In genomic region chr11:62457241-62457890, GRCm38 (mm10) we compare ENCODE assay signal across 8 mouse cellular contexts. TPM values are rescaled to one million over a fixed set of nuclear protein-coding genes. Genes with fewer than 3 reads are reported as not detected.
A peak's percentile ranks its signal among the peaks of the same experiment; 100 is the strongest.
DNase-seq lines count a peak whose midpoint lies in the region; ATAC-seq lines count a peak whose summit lies in the region.

No protein-coding gene starts in this region.

- no peaks in the 10 kb centered on the region for H3K27me3 ChIP-seq in heart, embryonic 14.5 days (ENCODE audit: control insufficient read depth, insufficient read depth, low read length)
- H3K27me3 ChIP-seq in liver, embryonic 12.5 days (replicated peaks): no peaks in the 10 kb centered on the region
- no peaks in the 10 kb centered on the region for H3K27me3 ChIP-seq in splenic B cell, adult 2 months (ENCODE audit: control insufficient read depth, insufficient read depth, low read length, poor library complexity, severe bottlenecking)

- no peaks in the 10 kb centered on the region for H3K36me3 ChIP-seq in heart, embryonic 14.5 days (ENCODE audit: control insufficient read depth, insufficient read depth, low read length)
- H3K36me3 ChIP-seq in liver, embryonic 12.5 days: peaks cover 15% of the 10 kb centered on the region
- H3K36me3 ChIP-seq in splenic B cell, adult 2 months (ENCODE audit: control insufficient read depth, insufficient read depth, low read length, poor library complexity, severe bottlenecking): no peaks in the 10 kb centered on the region

- H3K27ac ChIP-seq in brown adipose tissue, adult 24 weeks (replicated peaks; ENCODE audit: low read depth, low read length): peak overlapping the region; percentile 96
- peak overlapping the region; percentile 98 to 100 for H3K27ac ChIP-seq in heart, embryonic 14.5 days (replicated peaks in 1 of 2; ENCODE audit: control insufficient read depth in 1 of 2, insufficient read depth in 1 of 2, low read depth in 2 of 2, low read length in 2 of 2)
- peak overlapping the region; percentile 98 for H3K27ac ChIP-seq in liver, embryonic 12.5 days

- H3K4me2 ChIP-seq in heart, embryonic 14.5 days (ENCODE audit: low read length): peak overlapping the region; percentile 93
- H3K4me2 ChIP-seq in liver, embryonic 12.5 days: peak overlapping the region; percentile 97

- H3K9me3 ChIP-seq in heart, embryonic 14.5 days (ENCODE audit: control insufficient read depth, low read length): no peaks in the 10 kb centered on the region
- H3K9me3 ChIP-seq in liver, embryonic 12.5 days (replicated peaks): no peaks in the 10 kb centered on the region

- 0 out of 2 replicates have a peak, but pooled peaks cover 3% of the 10 kb centered on the region for H3K4me1 ChIP-seq in brown adipose tissue, adult 24 weeks (ENCODE audit: control insufficient read depth, insufficient read depth, insufficient read length, low read length)
- H3K4me1 ChIP-seq in heart, embryonic 14.5 days (ENCODE audit: control insufficient read depth in 2 of 2, insufficient read depth in 2 of 2, low read length in 2 of 2): peaks cover 0 to 14% of the 10 kb centered on the region in 2 experiments; a peak in 2 of 4 replicates
- H3K4me1 ChIP-seq in liver, embryonic 12.5 days: peaks cover 50% of the 10 kb centered on the region

- peak; percentile 57 for DNase-seq in fibroblast of lung, adult 2 months (ENCODE audit: low read depth)
- peak; percentile 93 for DNase-seq in kidney, postnatal 14 days
- DNase-seq in naive thymus-derived CD4-positive, alpha-beta T cell, adult 2 months (ENCODE audit: low read depth): peak; percentile 93
- DNase-seq in splenic B cell, adult 2 months (ENCODE audit: low read depth, low spot score): peak; percentile 91

- ATAC-seq in CD4-positive, CD25-positive, alpha-beta regulatory T cell, adult 4 months: peak; percentile 88
- peak; percentile 93 for ATAC-seq in heart, embryonic 14.5 days (ENCODE audit: insufficient number of reproducible peaks, insufficient read depth, low FRiP score, low read depth)
- peak; percentile 92 for ATAC-seq in liver, embryonic 12.5 days

- peak overlapping the region; percentile 94 for H3K4me3 ChIP-seq in brown adipose tissue, adult 24 weeks (ENCODE audit: insufficient read depth, low read depth, low read length)
- peak overlapping the region; percentile 96 to 98 for H3K4me3 ChIP-seq in heart, embryonic 14.5 days (ENCODE audit: control insufficient read depth in 1 of 2, insufficient read depth in 1 of 2, low read depth in 1 of 2, low read length in 2 of 2)
- H3K4me3 ChIP-seq in liver, embryonic 12.5 days: peak overlapping the region; percentile 95

- H3K9ac ChIP-seq in heart, embryonic 14.5 days (ENCODE audit: low read length): peak overlapping the region; percentile 99
- H3K9ac ChIP-seq in liver, embryonic 12.5 days: peak overlapping the region; percentile 99

- WGBS in heart, embryonic 14.5 days: under 1% methylated on average over 60 of the region's 73 CpGs
- WGBS in liver, embryonic 12.5 days (ENCODE audit: insufficient replicate concordance): under 1% methylated on average over 73 of the region's 73 CpGs

RNA-seq across cellular contexts. Expression of gene Pigl, which starts 0.9 kb away (rescaled TPM):
- 10 to 100 TPM in 1 of 2 experiments, 1 to 10 TPM in 1; 9.2 to 13.9 TPM for polyA plus RNA-seq in CD4-positive, CD25-positive, alpha-beta regulatory T cell, adult 4 months (2017; shearing (Covaris generic))
- 4.2 and 4.7 TPM in 2 replicates for polyA plus RNA-seq in brown adipose tissue, adult 24 weeks (2012; ENCODE audit: insufficient read depth, insufficient read length, missing spikeins)
- 7.4 and 8.3 TPM in 2 replicates for polyA plus RNA-seq in heart, embryonic 14.5 days (2014; fragmentation: Nextera tagmentation; extraction: Ambion mirVana)
- polyA plus RNA-seq in liver, embryonic 12.5 days (2016; fragmentation: Nextera tagmentation; extraction: Ambion mirVana): 7.9 TPM in 2 replicates

RNA-seq across cellular contexts. Expression of gene Ncor1, which starts 1.0 kb away (rescaled TPM):
- polyA plus RNA-seq in CD4-positive, CD25-positive, alpha-beta regulatory T cell, adult 4 months (2017; shearing (Covaris generic)): 100 to 1,000 TPM; 170 to 205 TPM
- polyA plus RNA-seq in brown adipose tissue, adult 24 weeks (2012; ENCODE audit: insufficient read depth, insufficient read length, missing spikeins): 78.8 and 119 TPM in 2 replicates
- polyA plus RNA-seq in heart, embryonic 14.5 days (2014; fragmentation: Nextera tagmentation; extraction: Ambion mirVana): 141 and 150 TPM in 2 replicates
- 108 and 112 TPM in 2 replicates for polyA plus RNA-seq in liver, embryonic 12.5 days (2016; fragmentation: Nextera tagmentation; extraction: Ambion mirVana)

Comparison
In these comparisons a context has a peak if more than half of its experiments do, and no peak if none do; other contexts are left out.
1. Peak in every context shown above with its lines: DNase-seq, ATAC-seq, H3K4me3 ChIP-seq and H3K27ac ChIP-seq.